Mouse (Mus musculus) liver, embryonic 14.5 days (tissue): ENCODE measurements around the gene Trio. TPM values are rescaled to one million over a fixed set of nuclear protein-coding genes. Genes with fewer than 3 reads are reported as not detected.

Source experiments
- ATAC-seq: fragments of 200-750 bp; cut with Nextera tagmentation; 2 replicates; pipeline ENCODE4 v1.8.0; 2017; ENCODE audit warnings: moderate number of reproducible peaks, mild to moderate bottlenecking, moderate library complexity; ENCODE audit not compliant: insufficient read depth
- DNase-seq, 3 experiments: peaks; one replicate each; pipeline ENCODE4 v3.0.0-alpha.2; 2012 to 2013; ENCODE audit warnings: low read depth in 3 of 3, low spot score in 3 of 3
- H3K27ac ChIP-seq: fragments of 300-500 bp; sonication (generic); 2 replicates; pipeline ENCODE4 v1.5.1; 2014; ENCODE audit warnings: moderate library complexity, mild to moderate bottlenecking, control low read depth, inconsistent platforms
- H3K27me3 ChIP-seq: fragments of 300-500 bp; sonication (generic); 2 replicates; pipeline ENCODE4 v1.6.1; 2014; ENCODE audit warnings: mild to moderate bottlenecking, low read length, moderate library complexity; ENCODE audit not compliant: control insufficient read depth, insufficient read depth
- H3K36me3 ChIP-seq: fragments of 300-500 bp; sonication (generic); replicated peaks from 2 replicates; pipeline ENCODE4 v1.6.1; 2014; ENCODE audit warnings: low read depth; ENCODE audit not compliant: control insufficient read depth, insufficient read depth
- H3K4me1 ChIP-seq, 2 experiments: fragments of 200-500 bp in 1 of 2; fragments of 300-500 bp in 1 of 2; sonication (generic) in 1 of 2; replicated peaks; 2 replicates each; pipeline ENCODE4 v1.6.1; 2012 to 2014; ENCODE audit warnings: antibody characterized with exemption in 1 of 2, inconsistent platforms in 1 of 2, low read length in 1 of 2; ENCODE audit not compliant: control insufficient read depth in 2 of 2, insufficient read depth in 2 of 2
- H3K4me2 ChIP-seq: fragments of 300-500 bp; sonication (generic); 2 replicates; pipeline ENCODE4 v1.6.1; 2014; ENCODE audit warnings: low read depth, mild to moderate bottlenecking, control low read depth, moderate library complexity
- H3K4me3 ChIP-seq, 2 experiments: fragments of 200-500 bp in 1 of 2; fragments of 300-500 bp in 1 of 2; sonication (generic) in 1 of 2; 2 replicates each; pipeline ENCODE4 v1.5.1; 2012 to 2014; ENCODE audit warnings: low read depth in 2 of 2, low read length in 2 of 2, mild to moderate bottlenecking in 2 of 2, control low read depth in 1 of 2, inconsistent platforms in 1 of 2, moderate library complexity in 1 of 2; ENCODE audit not compliant: insufficient read depth in 1 of 2
- H3K9ac ChIP-seq: fragments of 300-500 bp; sonication (generic); replicated peaks from 2 replicates; pipeline ENCODE4 v1.6.1; 2014; ENCODE audit warnings: mild to moderate bottlenecking, control low read depth, moderate library complexity
- H3K9me3 ChIP-seq: fragments of 300-500 bp; sonication (generic); 2 replicates; pipeline ENCODE4 v1.6.1; 2016; ENCODE audit warnings: low read length, mixed read lengths; ENCODE audit not compliant: control insufficient read depth
- CTCF ChIP-seq: IDR thresholded peaks from 2 replicates; pipeline ENCODE4 v1.5.1; 2016; ENCODE audit warnings: antibody characterized with exemption, low read depth, control low read depth
- EP300 ChIP-seq: IDR thresholded peaks from 2 replicates; pipeline ENCODE4 v1.6.1; 2016; ENCODE audit warnings: antibody characterized with exemption, low read depth
- WGBS: fragments of 180-500 bp; shearing (Covaris S2); extraction: QIAGEN DNeasy Blood & Tissue Kit; methylation state at CpG from one replicate; pipeline ENCODE4 v1.1.7; 2014; ENCODE audit not compliant: insufficient replicate concordance; 5-methylcytosine and 5-hydroxymethylcytosine counted together
- polyA plus RNA-seq, 2 experiments: library from polyadenylated mRNA; depleted of rRNA in 1 of 2; stranded (reverse) in 1 of 2; unstranded in 1 of 2; fragments of >200 nt; fragmentation: Nextera tagmentation in 1 of 2; extraction: Ambion mirVana in 1 of 2; gene quantifications; 2 replicates each; pipeline versions ENCODE4 v1.2.1 to v1.2.3; 2012 to 2014

Trio gene
- polyA plus RNA-seq, 2 experiments: 2.6 to 6.0 TPM

- TF ChIP-seq CTCF (peak; percentile 32; the same call in 1 of the 2 replicates), EP300 (no peak)
- ATAC-seq: no peak
- no peak overlapping the region for H3K27ac ChIP-seq
- no peaks in the 10 kb centered on the region for H3K9me3 ChIP-seq
- H3K4me3 ChIP-seq: no peak overlapping the region
- DNase-seq: no peak
- no peak overlapping the region for H3K4me2 ChIP-seq
- H3K9ac ChIP-seq: no peak overlapping the region
- no peaks in the 10 kb centered on the region for H3K4me1 ChIP-seq
- no peaks in the 10 kb centered on the region for H3K36me3 ChIP-seq
- no peaks in the 10 kb centered on the region for H3K27me3 ChIP-seq
Measured at GRCm38 (mm10) chr15:28067373-28067772, 41.7 kb upstream of the Trio start.

GRCm38 (mm10) chr15:28066468-28066867 is 40.8 kb upstream of the Trio start:
- no peaks in the 10 kb centered on the region for H3K4me1 ChIP-seq
- DNase-seq: no peak
- no peak for ATAC-seq
- H3K27me3 ChIP-seq: no peaks in the 10 kb centered on the region
- no peak for TF ChIP-seq EP300
- TF ChIP-seq CTCF: no peak
- H3K9me3 ChIP-seq: no peaks in the 10 kb centered on the region
- no peaks in the 10 kb centered on the region for H3K36me3 ChIP-seq
- no peak overlapping the region for H3K9ac ChIP-seq
- no peak overlapping the region for H3K4me2 ChIP-seq
- no peak overlapping the region for H3K4me3 ChIP-seq
- no peak overlapping the region for H3K27ac ChIP-seq
- WGBS: 53% methylated on average over 2 of the region's 2 CpGs

GRCm38 (mm10) chr15:28065572-28065971 is 39.9 kb upstream of the Trio start:
- no peak overlapping the region for H3K9ac ChIP-seq
- H3K4me2 ChIP-seq: no peak overlapping the region
- ATAC-seq (no peak), DNase-seq (no peak)
- H3K27ac ChIP-seq: no peak overlapping the region
- H3K4me1 ChIP-seq: no peaks in the 10 kb centered on the region
- H3K36me3 ChIP-seq: no peaks in the 10 kb centered on the region
- no peaks in the 10 kb centered on the region for H3K27me3 ChIP-seq
- no peak overlapping the region for H3K4me3 ChIP-seq
- H3K9me3 ChIP-seq: no peaks in the 10 kb centered on the region
- WGBS: 42% methylated on average over 5 of the region's 5 CpGs
- TF ChIP-seq CTCF (no peak), EP300 (no peak)

GRCm38 (mm10) chr15:28064733-28065088 is 39.1 kb upstream of the Trio start:
- Histone ChIP-seq H3K4me1 (no peaks in the 10 kb centered on the region), H3K4me2 (no peak overlapping the region), H3K27me3 (no peaks in the 10 kb centered on the region), H3K4me3 (no peak overlapping the region), H3K27ac (no peak overlapping the region), H3K9me3 (no peaks in the 10 kb centered on the region), H3K36me3 (no peaks in the 10 kb centered on the region), H3K9ac (no peak overlapping the region)
- DNase-seq: no peak
- 71% methylated on average over 1 of the region's 1 CpGs for whole genome bisulfite sequencing
- TF ChIP-seq EP300: no peak
- TF ChIP-seq CTCF: no peak
- no peak for ATAC-seq

GRCm38 (mm10) chr15:28064081-28064732 is 38.6 kb upstream of the Trio start:
- WGBS: 63% methylated on average over 13 of the region's 13 CpGs
- no peaks in the 10 kb centered on the region for H3K9me3 ChIP-seq
- no peaks in the 10 kb centered on the region for H3K36me3 ChIP-seq
- DNase-seq (no peak), ATAC-seq (no peak)
- H3K27me3 ChIP-seq: no peaks in the 10 kb centered on the region
- no peak overlapping the region for H3K27ac ChIP-seq
- H3K4me2 ChIP-seq: no peak overlapping the region
- TF ChIP-seq EP300 (no peak), CTCF (no peak)
- no peaks in the 10 kb centered on the region for H3K4me1 ChIP-seq
- H3K4me3 ChIP-seq: no peak overlapping the region
- H3K9ac ChIP-seq: no peak overlapping the region
